Mouse (Mus musculus): ENCODE results near the gene Ndufs7. TPM values are rescaled to one million over a fixed set of nuclear protein-coding genes. Genes with fewer than 3 reads are reported as not detected.
A peak's percentile ranks its signal among the peaks of the same experiment; 100 is the strongest.

Gene Ndufs7
- polyA plus RNA-seq, 1 experiment, result 226 TPM

GRCm38 (mm10) chr10:80288097-80288496 is 39.2 kb downstream of the Ndufs7 start:
- peaks cover 30% of the 10 kb centered on the region for H3K4me1 ChIP-seq
- no peaks in the 10 kb centered on the region for H3K27me3 ChIP-seq (replicated peaks)
- peaks cover 64% of the 10 kb centered on the region for H3K36me3 ChIP-seq (replicated peaks; ENCODE audit: low read length)
- no peaks in the 10 kb centered on the region for H3K9me3 ChIP-seq
- no peak overlapping the region for H3K4me3 ChIP-seq (replicated peaks)
- no peak for TF ChIP-seq GATA1 (IDR thresholded peaks at IDR 0.05; ENCODE audit: borderline replicate concordance, low read length)
- no peak for TF ChIP-seq FLI1 (IDR thresholded peaks at IDR 0.05; ENCODE audit: low read length)

DNA sequence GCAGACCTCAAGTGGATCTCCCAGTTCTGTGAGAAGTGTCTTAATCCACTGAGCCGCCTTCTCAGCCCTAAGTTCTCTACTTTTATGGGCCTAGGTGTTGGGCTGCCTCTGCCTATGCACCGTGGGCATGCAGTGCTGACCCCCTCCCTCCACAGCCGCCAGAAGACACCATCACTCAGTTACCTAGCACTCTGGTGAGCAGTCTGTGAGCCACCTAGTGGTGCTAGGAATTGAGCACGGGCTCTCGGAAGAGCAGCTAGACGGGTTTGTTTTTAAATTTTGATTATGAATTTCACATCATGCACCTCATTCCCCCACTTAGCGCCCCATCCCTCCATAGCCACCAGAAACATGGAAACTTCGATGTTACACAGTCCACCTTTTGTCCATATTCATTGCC is 39.7 kb downstream of the Ndufs7 start:
- TF ChIP-seq GATA1 (IDR thresholded peaks at IDR 0.05; ENCODE audit: borderline replicate concordance, low read length) (no peak), FLI1 (IDR thresholded peaks at IDR 0.05; ENCODE audit: low read length) (no peak)
- H3K9me3 ChIP-seq, result no peaks in the 10 kb centered on the region
- H3K4me1 ChIP-seq, result peaks cover 31% of the 10 kb centered on the region
- H3K4me3 ChIP-seq (replicated peaks), result no peak overlapping the region
- H3K36me3 ChIP-seq (replicated peaks; ENCODE audit: low read length), result peaks cover 64% of the 10 kb centered on the region
- no peaks in the 10 kb centered on the region for H3K27me3 ChIP-seq (replicated peaks)

DNA sequence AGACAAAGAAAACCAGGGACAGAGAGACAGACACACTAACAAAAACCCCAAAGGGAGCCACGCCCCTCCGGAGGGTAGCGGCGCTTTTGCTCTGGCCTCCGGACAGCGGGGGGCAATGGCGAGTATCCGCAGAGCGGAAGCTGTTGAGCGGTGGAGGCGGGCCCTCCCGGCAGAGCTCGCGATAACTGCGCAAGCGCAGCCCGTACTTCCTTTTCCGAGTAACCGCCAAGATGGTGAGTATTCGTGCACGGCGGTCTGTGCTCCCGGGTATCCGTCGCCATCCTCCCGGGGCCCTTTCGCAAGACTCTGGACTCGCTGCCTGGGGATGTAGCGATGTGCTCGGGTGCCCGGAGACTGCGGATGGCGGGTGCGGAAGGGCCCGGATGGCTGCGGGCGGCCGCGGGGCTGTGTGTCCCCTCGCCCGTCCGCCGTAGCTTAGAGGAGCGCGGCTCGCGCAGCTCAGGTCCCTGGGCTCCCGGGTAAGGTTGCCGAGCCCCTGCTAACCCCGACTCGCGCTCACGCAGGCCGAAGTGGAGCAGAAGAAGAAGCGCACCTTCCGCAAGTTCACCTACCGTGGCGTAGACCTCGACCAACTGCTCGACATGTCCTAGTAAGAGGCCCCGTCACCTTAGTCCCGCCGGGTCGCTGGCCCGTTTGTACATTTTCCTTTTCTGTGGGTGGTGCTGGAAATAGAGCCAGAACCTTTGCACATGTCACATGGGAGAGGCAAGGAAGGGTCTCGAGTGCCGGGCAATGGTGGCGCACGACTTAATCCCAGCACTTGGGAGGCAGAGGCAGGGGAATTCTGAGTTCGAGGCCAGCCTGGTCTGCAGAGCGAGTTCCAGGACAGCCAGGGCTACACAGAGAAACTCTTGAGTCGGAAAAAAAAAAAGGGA is 43.6 kb downstream of the Ndufs7 start, which contains the start of gene Rps15:
TSS of gene Rps15 (plus strand) at position 203 of the 896 bp plus-strand sequence.
- Histone ChIP-seq H3K27me3 (replicated peaks) (peaks cover 3% of the 10 kb centered on the region), H3K4me1 (peaks cover 56% of the 10 kb centered on the region), H3K9me3 (no peaks in the 10 kb centered on the region), H3K36me3 (replicated peaks; ENCODE audit: low read length) (peaks cover 42% of the 10 kb centered on the region), H3K4me3 (replicated peaks) (peak within 1 kb of the TSS; percentile 95)
- TF ChIP-seq GATA1 (IDR thresholded peaks at IDR 0.05; ENCODE audit: borderline replicate concordance, low read length), result no peak
- TF ChIP-seq FLI1 (IDR thresholded peaks at IDR 0.05; ENCODE audit: low read length), result peak; percentile 56; the same call in 1 of the 2 replicates

DNA sequence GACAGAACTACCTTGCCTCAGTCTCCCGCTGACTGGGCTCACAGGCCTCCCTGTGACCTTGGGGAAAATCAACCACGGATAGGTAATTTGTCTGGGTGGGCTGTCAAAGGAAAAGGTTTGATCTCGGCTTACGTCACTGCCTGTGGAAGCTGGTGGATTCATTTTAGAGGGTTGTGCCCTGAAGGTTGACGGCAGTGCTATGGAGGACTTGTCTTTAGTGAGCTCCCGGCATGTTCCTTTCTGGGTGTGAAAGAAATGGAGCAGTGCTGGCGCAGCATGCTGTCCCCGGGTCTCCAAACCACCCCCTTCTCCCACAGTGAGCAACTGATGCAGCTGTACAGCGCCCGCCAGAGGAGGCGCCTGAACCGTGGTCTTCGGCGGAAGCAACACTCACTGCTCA is 44.4 kb downstream of the Ndufs7 start:
- H3K4me1 ChIP-seq, result peaks cover 65% of the 10 kb centered on the region
- no peak for TF ChIP-seq FLI1 (IDR thresholded peaks at IDR 0.05; ENCODE audit: low read length)
- no peak for TF ChIP-seq GATA1 (IDR thresholded peaks at IDR 0.05; ENCODE audit: borderline replicate concordance, low read length)

DNA sequence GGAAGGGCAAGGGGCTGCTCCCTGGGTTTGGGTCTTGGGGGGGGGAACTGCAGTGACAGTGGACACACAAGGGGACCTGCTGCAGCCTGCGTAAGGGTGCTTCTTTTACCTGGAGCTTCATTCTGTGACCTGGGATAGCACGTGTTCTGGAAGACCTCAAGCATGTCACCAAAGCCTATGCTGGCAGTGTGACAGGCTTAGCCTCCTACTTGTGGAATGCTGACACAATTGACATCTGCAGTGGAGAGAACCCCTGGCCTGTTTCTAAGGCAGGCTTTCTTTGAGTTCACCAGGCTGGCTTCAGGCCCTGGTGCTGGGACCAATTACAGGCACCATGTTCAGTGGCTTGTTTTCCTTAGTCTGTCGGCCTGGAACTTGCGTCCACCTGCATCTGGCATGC is 45.4 kb downstream of the Ndufs7 start:
- Histone ChIP-seq H3K9me3 (no peaks in the 10 kb centered on the region), H3K27me3 (replicated peaks) (peaks cover 20% of the 10 kb centered on the region), H3K4me3 (replicated peaks) (peak overlapping the region; percentile 64), H3K4me1 (peaks cover 70% of the 10 kb centered on the region), H3K36me3 (replicated peaks; ENCODE audit: low read length) (peaks cover 24% of the 10 kb centered on the region)
- TF ChIP-seq FLI1 (IDR thresholded peaks at IDR 0.05; ENCODE audit: low read length) (no peak), GATA1 (IDR thresholded peaks at IDR 0.05; ENCODE audit: borderline replicate concordance, low read length) (no peak)

More for the DNA sequence above, 44.4 kb downstream of the Ndufs7 start:
- Histone ChIP-seq H3K9me3 (no peaks in the 10 kb centered on the region), H3K27me3 (replicated peaks) (peaks cover 10% of the 10 kb centered on the region), H3K36me3 (replicated peaks; ENCODE audit: low read length) (peaks cover 33% of the 10 kb centered on the region), H3K4me3 (replicated peaks) (peak overlapping the region; percentile 95)

DNA sequence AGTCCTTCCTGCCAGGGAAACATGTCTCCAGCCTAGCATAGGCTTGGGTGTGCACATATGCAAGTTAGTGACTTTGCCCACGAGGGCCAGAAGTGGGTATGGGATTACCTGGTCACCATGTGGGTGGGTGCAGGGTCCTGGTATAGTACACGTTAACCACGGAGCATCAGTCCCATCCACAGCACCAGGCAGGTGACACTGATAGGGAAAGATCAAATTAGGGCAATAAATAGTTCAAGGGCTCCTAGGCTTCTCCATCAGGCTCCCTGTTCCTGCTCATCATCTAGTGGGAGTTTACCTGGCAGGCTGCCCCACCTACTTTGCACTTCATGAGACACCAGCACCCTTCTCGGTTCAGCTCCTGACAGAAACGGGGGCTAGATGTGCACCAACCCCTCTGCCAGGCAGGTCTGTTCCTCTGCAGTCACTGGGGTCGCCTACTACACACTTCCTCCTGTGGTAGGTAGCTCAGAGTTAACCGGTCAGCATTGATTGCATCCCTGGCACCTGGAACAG is 45.9 kb downstream of the Ndufs7 start:
- Histone ChIP-seq H3K36me3 (replicated peaks; ENCODE audit: low read length) (peaks cover 21% of the 10 kb centered on the region), H3K4me1 (peaks cover 75% of the 10 kb centered on the region), H3K4me3 (replicated peaks) (peak overlapping the region; percentile 29), H3K27me3 (replicated peaks) (peaks cover 25% of the 10 kb centered on the region), H3K9me3 (no peaks in the 10 kb centered on the region)
- TF ChIP-seq GATA1 (IDR thresholded peaks at IDR 0.05; ENCODE audit: borderline replicate concordance, low read length), result no peak
- no peak for TF ChIP-seq FLI1 (IDR thresholded peaks at IDR 0.05; ENCODE audit: low read length)

DNA sequence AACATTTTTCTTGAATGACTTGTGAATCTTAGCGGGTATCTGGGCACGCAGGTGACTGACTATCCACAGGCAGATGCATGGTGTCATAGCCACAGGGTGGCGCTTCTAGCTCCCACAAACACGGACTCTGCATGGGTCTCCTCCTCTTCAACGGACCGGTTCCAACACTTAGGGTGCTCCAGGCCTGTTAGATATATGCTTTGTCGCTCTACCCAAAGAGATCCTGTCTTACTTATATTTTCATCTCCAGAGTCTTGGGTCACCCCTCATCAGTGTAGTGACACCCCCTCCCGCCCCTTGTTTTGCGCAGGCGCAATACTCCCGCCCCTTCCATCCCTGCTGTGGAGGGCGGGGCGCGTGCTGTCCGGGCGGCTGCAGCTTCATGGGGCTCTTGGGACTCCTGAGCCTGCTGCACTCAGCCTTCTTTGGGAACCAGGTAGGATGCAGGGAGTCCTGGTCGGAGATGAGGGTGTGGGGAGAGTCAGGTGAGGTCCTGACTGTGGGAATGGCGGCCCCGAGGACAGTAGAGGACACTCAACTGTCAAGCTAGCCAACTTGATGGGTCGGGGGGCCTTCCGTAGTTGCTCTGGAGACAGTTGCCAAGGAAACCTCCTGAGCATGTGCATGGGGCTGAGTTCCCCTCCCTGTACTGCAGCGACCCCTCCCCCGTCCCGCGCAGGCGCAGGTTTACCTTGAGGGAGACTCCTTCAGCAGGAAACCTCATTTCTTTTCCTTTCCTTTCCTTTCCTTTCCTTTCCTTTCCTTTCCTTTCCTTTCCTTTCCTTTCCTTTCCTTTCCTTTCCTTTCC is 46.9 kb downstream of the Ndufs7 start, which contains the start of gene Apc2:
TSS of gene Apc2 (plus strand) at position 360 of the 808 bp plus-strand sequence.
- no peak for TF ChIP-seq FLI1 (IDR thresholded peaks at IDR 0.05; ENCODE audit: low read length)
- TF ChIP-seq GATA1 (IDR thresholded peaks at IDR 0.05; ENCODE audit: borderline replicate concordance, low read length), result no peak
- Histone ChIP-seq H3K4me1 (peaks cover 81% of the 10 kb centered on the region), H3K27me3 (replicated peaks) (peaks cover 35% of the 10 kb centered on the region), H3K9me3 (no peaks in the 10 kb centered on the region), H3K36me3 (replicated peaks; ENCODE audit: low read length) (peaks cover 21% of the 10 kb centered on the region), H3K4me3 (replicated peaks) (peak within 1 kb of the TSS; percentile 90)

DNA sequence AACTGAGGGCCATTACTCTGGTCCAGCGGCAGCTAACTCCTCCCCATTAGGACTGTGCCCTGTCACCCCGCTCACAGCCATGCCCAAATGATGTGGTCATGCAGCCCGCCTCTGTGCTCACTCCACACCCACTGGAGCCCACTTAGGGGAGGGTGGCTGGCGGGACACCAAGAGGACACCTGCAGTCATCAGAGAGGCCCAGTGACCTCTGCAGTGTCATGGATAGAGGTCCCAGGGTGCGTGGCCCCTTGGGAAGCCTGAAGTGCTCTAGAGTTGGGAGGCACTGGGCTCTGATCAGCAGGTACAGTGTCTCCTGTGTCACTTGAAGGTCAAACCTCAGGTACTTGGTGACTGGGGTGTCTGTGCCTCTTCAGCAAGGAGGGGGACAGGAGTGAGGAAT is 47.9 kb downstream of the Ndufs7 start:
- H3K27me3 ChIP-seq (replicated peaks), result peaks cover 45% of the 10 kb centered on the region
- peaks cover 88% of the 10 kb centered on the region for H3K4me1 ChIP-seq
- H3K36me3 ChIP-seq (replicated peaks; ENCODE audit: low read length), result peaks cover 21% of the 10 kb centered on the region
- H3K4me3 ChIP-seq (replicated peaks), result peak overlapping the region; percentile 82
- TF ChIP-seq FLI1 (IDR thresholded peaks at IDR 0.05; ENCODE audit: low read length) (no peak), GATA1 (IDR thresholded peaks at IDR 0.05; ENCODE audit: borderline replicate concordance, low read length) (no peak)
- H3K9me3 ChIP-seq, result no peaks in the 10 kb centered on the region

GRCm38 (mm10) chr10:80297526-80298133 is 48.7 kb downstream of the Ndufs7 start:
- no peak for TF ChIP-seq FLI1 (IDR thresholded peaks at IDR 0.05; ENCODE audit: low read length)
- no peak for TF ChIP-seq GATA1 (IDR thresholded peaks at IDR 0.05; ENCODE audit: borderline replicate concordance, low read length)
- Histone ChIP-seq H3K4me1 (peaks cover 93% of the 10 kb centered on the region), H3K36me3 (replicated peaks; ENCODE audit: low read length) (peaks cover 21% of the 10 kb centered on the region), H3K27me3 (replicated peaks) (peaks cover 51% of the 10 kb centered on the region), H3K9me3 (no peaks in the 10 kb centered on the region), H3K4me3 (replicated peaks) (peak overlapping the region; percentile 82)

Data from megakaryocyte, embryonic 14.5 days (primary cell).